13 mouse cellular contexts compared by ENCODE assay signal in the genomic region with DNA sequence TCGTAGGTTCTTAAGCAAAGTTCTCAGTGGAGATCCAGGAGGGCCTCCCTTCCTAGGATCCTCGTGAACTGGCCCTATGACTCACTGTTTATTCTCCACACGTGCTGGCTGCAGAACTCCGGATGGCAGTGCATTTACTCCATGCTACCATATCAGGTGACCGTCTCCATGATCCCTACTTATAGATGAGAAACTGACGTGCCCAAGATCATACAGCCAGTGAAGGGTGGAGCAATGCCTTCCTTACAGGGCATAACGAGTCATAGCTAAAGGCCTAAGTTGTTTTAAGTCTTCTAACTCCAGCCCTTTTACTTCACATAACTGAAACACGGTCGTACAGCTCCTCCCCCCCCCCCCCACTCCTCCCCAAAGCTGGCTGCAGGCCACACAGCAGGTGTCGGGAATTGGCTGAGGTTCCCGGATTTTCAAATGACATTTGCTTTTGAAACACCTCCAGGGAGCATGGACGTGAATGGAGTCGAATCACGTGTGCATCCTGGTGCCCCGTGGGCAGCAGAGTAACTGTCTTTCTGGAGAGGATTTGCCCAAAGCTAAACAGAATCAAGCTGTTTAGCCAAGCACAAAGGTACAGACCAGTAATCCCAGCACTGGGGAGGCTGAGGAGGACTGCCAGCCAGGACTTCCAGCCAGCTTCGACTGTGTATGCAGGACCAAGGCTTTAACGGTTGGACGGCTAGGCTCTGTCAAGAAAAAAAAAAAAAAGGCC. TPM values are rescaled to one million over a fixed set of nuclear protein-coding genes. Genes with fewer than 3 reads are reported as not detected.
DNase-seq lines count a peak whose midpoint lies in the region; ATAC-seq and TF ChIP-seq lines count a peak whose summit lies in the region.
"Had no signal": no experiment of that assay in that cellular context is flagged by ENCODE, and none has a peak within 500 bp of the region (broad histone marks: within the 10 kb centered on the region; RNA-seq: fewer than 3 reads in every experiment).

No protein-coding gene starts in this region.

- no peak for DNase-seq in midbrain, embryonic 11.5 days (ENCODE audit: low spot score, missing footprints)
- no peak for DNase-seq in midbrain, embryonic 10.5 days (ENCODE audit: low spot score)
- peak; percentile 70 to 73 for DNase-seq in cerebellum, adult 18-20 months
- peak; percentile 56 for DNase-seq in stomach, postnatal 0 days (ENCODE audit: low spot score)
- no peak for DNase-seq in layer of hippocampus, postnatal 14 days (ENCODE audit: low spot score in 2 of 2)
- DNase-seq: kidney, adult 9 months; lung, postnatal 14 days; thymus, postnatal 4 days had no signal

- TF ChIP-seq CTCF in stomach, postnatal 0 days (IDR thresholded peaks at IDR 0.05; ENCODE audit: low read depth): no peak

- no peaks in the 10 kb centered on the region for H3K9me3 ChIP-seq in midbrain, embryonic 11.5 days (ENCODE audit: control insufficient read depth, low read length)
- H3K9me3 ChIP-seq in midbrain, embryonic 10.5 days (replicated peaks): no peaks in the 10 kb centered on the region
- no peaks in the 10 kb centered on the region for H3K9me3 ChIP-seq in hindbrain, embryonic 16.5 days (ENCODE audit: control insufficient read depth, low read length)
- no peaks in the 10 kb centered on the region for H3K9me3 ChIP-seq in stomach, postnatal 0 days (ENCODE audit: control insufficient read depth, low read length)
- H3K9me3 ChIP-seq in heart, embryonic 12.5 days (replicated peaks): no peaks in the 10 kb centered on the region
- H3K9me3 ChIP-seq: embryonic facial prominence, embryonic 15.5 days; neural tube, embryonic 12.5 days had no signal

- TF ChIP-seq EP300 in stomach, postnatal 0 days (optimal IDR thresholded peaks at IDR 0.05): no peak

- no peaks in the 10 kb centered on the region for H3K27me3 ChIP-seq in midbrain, embryonic 11.5 days (ENCODE audit: control insufficient read depth, insufficient read depth, low read length)
- H3K27me3 ChIP-seq in midbrain, embryonic 10.5 days (ENCODE audit: low read depth, poor library complexity, severe bottlenecking): peaks cover 23% of the 10 kb centered on the region
- no peaks in the 10 kb centered on the region for H3K27me3 ChIP-seq in hindbrain, embryonic 16.5 days (replicated peaks; ENCODE audit: control insufficient read depth, insufficient read depth, low read length)
- no peaks in the 10 kb centered on the region for H3K27me3 ChIP-seq in stomach, postnatal 0 days (ENCODE audit: control insufficient read depth, insufficient read depth, low read length)
- no peaks in the 10 kb centered on the region for H3K27me3 ChIP-seq in heart, embryonic 12.5 days (replicated peaks)

- H3K4me2 ChIP-seq in midbrain, embryonic 11.5 days: no peak overlapping the region
- no peak overlapping the region for H3K4me2 ChIP-seq in hindbrain, embryonic 16.5 days (ENCODE audit: low read length)
- no peak overlapping the region for H3K4me2 ChIP-seq in stomach, postnatal 0 days (replicated peaks; ENCODE audit: low read depth)
- no peak overlapping the region for H3K4me2 ChIP-seq in heart, embryonic 12.5 days
- H3K4me2 ChIP-seq: embryonic facial prominence, embryonic 15.5 days; neural tube, embryonic 12.5 days had no signal

- ATAC-seq in midbrain, embryonic 11.5 days (ENCODE audit: low FRiP score): 0 out of 2 replicates have a peak, but pooled peaks have one; percentile 24
- peak; percentile 81 for ATAC-seq in hindbrain, embryonic 16.5 days
- ATAC-seq in stomach, postnatal 0 days (ENCODE audit: low FRiP score, low TSS enrichment): peak; percentile 84
- no peak for ATAC-seq in heart, embryonic 12.5 days (ENCODE audit: insufficient number of reproducible peaks, low FRiP score)

- no peaks in the 10 kb centered on the region for H3K36me3 ChIP-seq in midbrain, embryonic 11.5 days (ENCODE audit: control insufficient read depth, insufficient read depth, low read length)
- no peaks in the 10 kb centered on the region for H3K36me3 ChIP-seq in midbrain, embryonic 10.5 days
- no peaks in the 10 kb centered on the region for H3K36me3 ChIP-seq in hindbrain, embryonic 16.5 days (ENCODE audit: control insufficient read depth, insufficient read depth, low read length)
- H3K36me3 ChIP-seq in stomach, postnatal 0 days (ENCODE audit: control insufficient read depth, insufficient read depth, low read length): no peaks in the 10 kb centered on the region
- no peaks in the 10 kb centered on the region for H3K36me3 ChIP-seq in heart, embryonic 12.5 days
- H3K36me3 ChIP-seq: embryonic facial prominence, embryonic 15.5 days; G1E; neural tube, embryonic 12.5 days had no signal

- 32% methylated on average over 18 of the region's 18 CpGs for WGBS in midbrain, embryonic 11.5 days
- WGBS in midbrain, embryonic 10.5 days: 31% methylated on average over 18 of the region's 18 CpGs
- WGBS in hindbrain, embryonic 16.5 days: 30% methylated on average over 18 of the region's 18 CpGs
- WGBS in stomach, postnatal 0 days: 21% methylated on average over 18 of the region's 18 CpGs
- WGBS in heart, embryonic 12.5 days: 45% methylated on average over 18 of the region's 18 CpGs

- no peak overlapping the region for H3K4me3 ChIP-seq in midbrain, embryonic 11.5 days (ENCODE audit: low read depth, low read length)
- no peak overlapping the region for H3K4me3 ChIP-seq in midbrain, embryonic 10.5 days
- no peak overlapping the region for H3K4me3 ChIP-seq in hindbrain, embryonic 16.5 days (ENCODE audit: low read length)
- no peak overlapping the region for H3K4me3 ChIP-seq in stomach, postnatal 0 days (ENCODE audit: low read depth, low read length)
- H3K4me3 ChIP-seq in heart, embryonic 12.5 days: no peak overlapping the region
- H3K4me3 ChIP-seq: embryonic facial prominence, embryonic 15.5 days; neural tube, embryonic 12.5 days had no signal

- no peak overlapping the region for H3K27ac ChIP-seq in midbrain, embryonic 11.5 days (ENCODE audit: low read depth, low read length)
- H3K27ac ChIP-seq in midbrain, embryonic 10.5 days (replicated peaks): no peak overlapping the region
- peak overlapping the region; percentile 24; the same call in 1 of the 2 replicates for H3K27ac ChIP-seq in hindbrain, embryonic 16.5 days (ENCODE audit: low read depth, low read length)
- H3K27ac ChIP-seq in stomach, postnatal 0 days (replicated peaks): no peak overlapping the region
- no peak overlapping the region for H3K27ac ChIP-seq in heart, embryonic 12.5 days (ENCODE audit: poor library complexity, severe bottlenecking)
- H3K27ac ChIP-seq: embryonic facial prominence, embryonic 15.5 days; neural tube, embryonic 12.5 days had no signal

- no peak overlapping the region for H3K9ac ChIP-seq in midbrain, embryonic 11.5 days (ENCODE audit: low read length)
- H3K9ac ChIP-seq in hindbrain, embryonic 16.5 days (ENCODE audit: low read depth, low read length): no peak overlapping the region
- H3K9ac ChIP-seq in stomach, postnatal 0 days (ENCODE audit: low read length): no peak overlapping the region
- no peak overlapping the region for H3K9ac ChIP-seq in heart, embryonic 12.5 days
- H3K9ac ChIP-seq: embryonic facial prominence, embryonic 15.5 days; neural tube, embryonic 12.5 days had no signal

- H3K4me1 ChIP-seq in midbrain, embryonic 11.5 days (ENCODE audit: control insufficient read depth, insufficient read depth, low read length): peaks cover 5% of the 10 kb centered on the region; the same call in 1 of the 2 replicates
- peaks cover 32% of the 10 kb centered on the region for H3K4me1 ChIP-seq in midbrain, embryonic 10.5 days
- H3K4me1 ChIP-seq in hindbrain, embryonic 16.5 days (ENCODE audit: control insufficient read depth, insufficient read depth, low read depth, low read length): no peaks in the 10 kb centered on the region; the same call in 1 of the 2 replicates
- no peaks in the 10 kb centered on the region for H3K4me1 ChIP-seq in stomach, postnatal 0 days (replicated peaks; ENCODE audit: control insufficient read depth, insufficient read depth)
- H3K4me1 ChIP-seq in heart, embryonic 12.5 days (replicated peaks): peaks cover 36% of the 10 kb centered on the region

RNA-seq across cellular contexts. Expression of gene Dusp5, which starts 11.4 kb away (rescaled TPM):
- 1.9 and 2.9 TPM in 2 replicates for polyA plus RNA-seq in midbrain, embryonic 11.5 days (2014; fragmentation: Nextera tagmentation; extraction: Ambion mirVana)
- polyA plus RNA-seq in midbrain, embryonic 10.5 days (2016; fragmentation: Nextera tagmentation; extraction: Ambion mirVana): 4.0 and 6.3 TPM in 2 replicates
- 7.6 and 8.2 TPM in 2 replicates for polyA plus RNA-seq in hindbrain, embryonic 16.5 days (2015; fragmentation: Nextera tagmentation; extraction: Ambion mirVana)
- polyA plus RNA-seq in stomach, postnatal 0 days (2015; fragmentation: Nextera tagmentation; extraction: Ambion mirVana): 14.1 and 18.5 TPM in 2 replicates
- polyA plus RNA-seq in heart, embryonic 12.5 days (2016; fragmentation: Nextera tagmentation; extraction: Ambion mirVana): 12.4 and 14.3 TPM in 2 replicates
- total RNA-seq in layer of hippocampus, postnatal 14 days (2021): 10 to 100 TPM; 16.9 to 19.8 TPM

Comparison
In these comparisons a context has a peak if more than half of its experiments do, and no peak if none do; other contexts are left out.
1. DNase-seq: peak in cerebellum, adult 18-20 months (2 of 2) and stomach, postnatal 0 days (single experiment); none in midbrain, embryonic 11.5 days (single experiment), midbrain, embryonic 10.5 days (single experiment) and layer of hippocampus, postnatal 14 days (0 of 2).